Mouse (Mus musculus): ENCODE measurements at regions not wholly inside any gene's neighbourhood (a gene's known extent, or its start where the extent isn't known, plus 50 kb on each side); places are given as distances from the start of the nearest gene placed in this dataset.

GRCm38 (mm10) chr13:44328416-44328815 lies 400.9 kb upstream of the Jarid2 start:
- intact Hi-C loops (cut with DNase I): no loop called here
- DNase-seq (ENCODE audit: extremely low spot score in 1 of 2, low spot score in 2 of 2): no peak

DNA sequence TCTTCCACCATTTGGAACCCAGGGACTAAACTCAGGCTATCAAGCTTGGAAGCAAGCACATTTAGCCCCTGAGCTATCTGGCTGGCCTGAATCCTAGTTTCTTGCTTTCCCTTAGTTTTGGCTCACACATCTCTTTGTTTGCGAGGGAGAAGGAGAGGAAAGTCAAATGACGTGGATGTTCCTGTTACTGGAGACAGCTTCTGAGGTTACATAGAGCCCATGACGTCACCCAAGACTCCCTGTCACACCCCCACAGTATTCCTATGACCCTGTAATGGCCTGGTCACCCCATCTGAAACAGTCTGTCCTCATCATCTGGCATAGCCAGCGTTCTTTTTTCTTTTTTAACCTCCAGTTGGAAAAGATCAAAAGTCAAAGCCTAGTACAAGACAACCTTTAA lies 400.1 kb upstream of the Jarid2 start:
- intact Hi-C loops (cut with DNase I): no loop called here

GRCm38 (mm10) chr13:44329701-44330100 lies 399.6 kb upstream of the Jarid2 start:
- DNase-seq (ENCODE audit: extremely low spot score in 1 of 2, low spot score in 2 of 2): no peak
- intact Hi-C loops (cut with DNase I): no loop called here

More for the DNA sequence above, 400.1 kb upstream of the Jarid2 start:
- no peak for DNase-seq (ENCODE audit: extremely low spot score in 1 of 2, low spot score in 2 of 2)

DNA sequence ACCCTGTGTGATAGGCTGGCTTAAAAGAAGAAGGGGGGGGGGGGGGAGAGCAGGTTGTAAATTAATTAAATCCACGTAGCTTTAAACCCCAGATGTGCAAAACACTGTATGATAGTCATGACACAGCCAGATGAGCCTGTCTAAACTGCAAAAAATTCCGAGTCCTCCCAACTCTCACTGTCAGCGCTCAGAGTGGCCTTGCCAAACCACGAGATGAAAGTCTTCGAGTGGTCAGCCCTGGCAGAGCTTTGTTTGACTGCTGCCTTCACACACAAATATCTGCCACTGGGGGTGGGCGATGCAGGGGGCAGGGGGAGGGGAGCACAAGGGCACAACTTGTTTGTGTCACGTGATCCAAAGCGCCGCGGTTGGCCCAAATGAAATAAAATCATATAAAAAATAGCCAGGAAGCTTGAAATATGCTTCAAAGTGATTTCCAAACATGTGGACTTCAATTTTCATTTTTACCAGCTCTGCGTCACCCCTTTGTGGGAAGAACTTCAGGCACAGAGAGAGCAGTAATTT lies 396.5 kb upstream of the Jarid2 start:
- DNase-seq (ENCODE audit: extremely low spot score in 1 of 2, low spot score in 2 of 2): no peak
- intact Hi-C loops (cut with DNase I): no loop called here

GRCm38 (mm10) chr13:44339061-44339741 lies 390.1 kb upstream of the Jarid2 start:
- no peak for DNase-seq (ENCODE audit: extremely low spot score in 1 of 2, low spot score in 2 of 2)
- intact Hi-C loops (cut with DNase I): no loop called here

DNA sequence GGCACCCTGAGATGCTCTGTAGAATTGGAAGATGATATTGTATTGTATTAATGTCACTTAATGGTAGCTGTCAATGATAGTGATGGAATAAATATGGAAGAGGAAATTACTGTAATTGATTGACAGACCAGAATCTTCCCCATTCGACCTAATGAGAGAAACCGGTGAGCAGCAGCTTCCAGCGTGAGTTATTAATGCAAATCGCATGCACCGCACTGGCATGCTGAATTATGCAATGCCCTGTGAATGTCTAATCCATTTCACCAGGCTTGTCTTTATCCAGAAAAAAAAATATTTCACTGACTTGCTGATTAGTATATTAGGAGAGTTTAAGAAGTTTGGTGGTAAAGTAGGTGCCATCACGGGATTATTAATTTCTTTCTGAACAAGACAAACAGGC lies 384.2 kb upstream of the Jarid2 start:
- intact Hi-C loops (cut with DNase I): no loop called here
- no peak for DNase-seq (ENCODE audit: extremely low spot score in 1 of 2, low spot score in 2 of 2)

- DNase-seq (ENCODE audit: extremely low spot score in 1 of 2, low spot score in 2 of 2): no peak
- intact Hi-C loops (cut with DNase I): no loop called here
Measured at GRCm38 (mm10) chr13:44346636-44347035, 382.6 kb upstream of the Jarid2 start.

GRCm38 (mm10) chr13:44347662-44348061 lies 381.6 kb upstream of the Jarid2 start:
- intact Hi-C loops (cut with DNase I): no loop called here
- no peak for DNase-seq (ENCODE audit: extremely low spot score in 1 of 2, low spot score in 2 of 2)

GRCm38 (mm10) chr13:44353899-44354298 lies 375.4 kb upstream of the Jarid2 start:
- intact Hi-C loops (cut with DNase I): no loop called here
- DNase-seq (ENCODE audit: extremely low spot score in 1 of 2, low spot score in 2 of 2): no peak

DNA sequence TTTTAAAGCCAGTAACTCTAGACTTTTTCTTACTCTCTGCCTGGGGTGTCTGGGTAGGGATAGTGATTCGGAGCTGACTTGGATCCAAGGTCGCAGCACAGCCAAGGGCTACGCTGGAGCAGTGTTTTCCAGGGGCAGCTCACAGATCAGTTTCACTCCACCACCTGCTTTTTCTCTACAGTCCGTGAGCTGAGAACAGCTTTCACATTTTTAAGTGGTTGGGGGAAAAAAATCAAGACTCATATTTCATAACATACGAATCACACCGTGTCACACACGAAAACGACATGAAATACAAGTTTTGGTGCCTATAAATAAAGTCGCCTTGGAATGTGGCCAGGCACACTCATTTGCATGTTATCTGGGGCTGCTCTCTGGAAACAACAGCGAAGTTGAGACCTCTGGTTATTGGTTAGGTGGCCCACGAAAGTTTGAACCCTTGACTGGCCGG lies 373.5 kb upstream of the Jarid2 start:
- no peak for DNase-seq (ENCODE audit: extremely low spot score in 1 of 2, low spot score in 2 of 2)
- intact Hi-C loops (cut with DNase I): no loop called here

- intact Hi-C loops (cut with DNase I): no loop called here
- DNase-seq (ENCODE audit: extremely low spot score in 1 of 2, low spot score in 2 of 2): no peak
Measured at GRCm38 (mm10) chr13:44356981-44357380, 372.3 kb upstream of the Jarid2 start.

GRCm38 (mm10) chr13:44359344-44359743 lies 369.9 kb upstream of the Jarid2 start:
- intact Hi-C loops (cut with DNase I): no loop called here
- no peak for DNase-seq (ENCODE audit: extremely low spot score in 1 of 2, low spot score in 2 of 2)

DNA sequence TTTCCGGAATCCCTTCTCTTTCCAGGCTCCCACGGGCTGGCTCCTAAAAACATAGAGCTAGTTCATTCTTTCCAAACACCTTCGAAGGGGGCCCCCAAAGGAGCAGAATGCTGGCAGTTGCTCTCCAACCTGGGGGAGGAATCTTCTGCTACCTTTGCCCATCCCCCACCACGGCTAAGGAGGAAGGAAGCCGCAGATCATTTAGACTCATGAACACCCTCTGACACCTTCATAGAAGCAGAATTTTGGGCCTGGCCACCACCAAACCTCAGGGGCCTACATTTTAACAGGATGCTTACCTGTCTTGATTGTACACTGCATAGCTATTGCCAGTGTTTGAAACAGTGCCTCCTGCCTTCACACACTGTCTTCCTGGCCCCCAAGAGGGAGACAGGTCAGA lies 369.3 kb upstream of the Jarid2 start:
- no peak for DNase-seq (ENCODE audit: extremely low spot score in 1 of 2, low spot score in 2 of 2)
- intact Hi-C loops (cut with DNase I): no loop called here

DNA sequence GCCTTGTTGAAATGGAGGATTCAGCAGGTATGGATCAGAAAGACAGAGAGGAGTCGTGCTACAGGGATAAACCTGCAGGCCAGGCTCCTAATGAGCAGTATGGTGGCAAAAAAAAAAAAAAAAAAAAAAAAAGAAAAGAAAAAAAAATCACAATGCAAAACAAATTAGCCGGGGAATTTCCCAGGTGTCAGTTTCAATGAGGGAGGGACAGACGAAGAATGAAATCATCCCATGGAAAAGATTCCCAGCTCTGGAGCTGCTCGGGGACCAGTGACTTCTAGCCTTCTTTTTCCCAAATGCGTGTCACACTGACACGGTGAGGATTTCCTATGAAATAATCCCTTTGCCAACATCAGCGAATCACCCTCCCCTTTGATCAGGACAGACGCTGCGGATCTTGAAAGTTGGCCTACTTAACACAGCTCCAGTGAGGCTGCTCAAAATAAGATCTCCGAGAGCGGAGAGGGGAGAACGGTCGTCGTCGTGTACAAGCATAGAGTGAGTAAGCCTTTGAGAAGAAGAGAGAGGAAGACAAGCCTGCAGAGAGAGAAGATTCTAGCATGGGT lies 368.5 kb upstream of the Jarid2 start:
- intact Hi-C loops (cut with DNase I): no loop called here
- DNase-seq (ENCODE audit: extremely low spot score in 1 of 2, low spot score in 2 of 2): no peak

DNA sequence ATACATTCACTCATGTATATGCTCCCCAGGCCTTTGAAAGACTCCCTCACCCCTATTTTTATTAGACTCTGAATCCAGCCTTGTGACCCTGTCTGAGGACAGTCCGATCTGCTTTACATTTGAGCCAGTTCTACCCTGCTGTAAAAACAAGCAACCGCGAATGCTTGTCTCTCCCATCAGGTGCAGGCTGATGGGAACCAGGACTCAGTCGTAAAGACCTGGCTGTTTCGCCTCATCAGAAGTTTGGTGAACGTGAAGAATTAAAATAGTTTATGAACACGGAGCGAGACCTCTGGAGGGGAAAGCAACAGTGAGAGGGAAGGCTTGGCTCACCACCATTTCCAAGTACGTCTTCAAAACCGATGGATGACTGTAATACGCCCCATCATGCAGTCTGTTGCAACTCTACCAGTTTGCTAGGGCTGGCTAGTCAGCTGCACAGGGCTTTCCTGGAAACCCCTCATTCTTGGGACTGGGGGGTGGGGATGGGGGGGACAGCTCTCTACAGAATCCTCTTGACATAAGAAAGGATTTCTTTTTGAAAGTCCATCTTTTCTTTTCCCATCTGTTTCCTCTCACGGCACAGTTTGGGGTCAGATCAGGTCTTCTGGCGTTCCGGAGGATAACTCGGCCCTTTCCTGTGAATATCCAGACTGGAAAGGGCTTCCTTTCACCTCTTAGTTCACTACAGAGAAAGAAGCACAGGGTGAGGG lies 366.8 kb upstream of the Jarid2 start:
- intact Hi-C loops (cut with DNase I): no loop called here
- no peak for DNase-seq (ENCODE audit: extremely low spot score in 1 of 2, low spot score in 2 of 2)

DNA sequence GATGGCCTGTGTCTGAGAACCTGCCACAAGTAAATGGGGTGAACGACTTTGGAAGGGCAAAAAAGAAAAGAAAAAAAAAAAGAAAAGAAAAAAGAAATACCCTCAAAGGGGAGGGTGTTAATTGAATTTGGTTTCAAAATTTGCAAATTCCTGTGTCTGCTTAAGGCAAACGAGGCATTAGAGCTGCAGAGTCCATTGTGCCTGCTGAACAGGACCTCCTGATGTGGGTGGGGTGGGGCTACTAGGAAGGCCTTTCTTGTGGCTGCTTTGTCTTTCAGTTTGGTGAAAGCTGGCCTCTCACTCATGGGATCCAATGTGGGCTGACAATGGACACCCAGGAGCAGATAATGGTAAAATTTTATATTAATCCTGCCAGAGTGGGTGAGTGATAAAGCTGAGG lies 366.3 kb upstream of the Jarid2 start:
- intact Hi-C loops (cut with DNase I): no loop called here
- no peak for DNase-seq (ENCODE audit: extremely low spot score in 1 of 2, low spot score in 2 of 2)

DNA sequence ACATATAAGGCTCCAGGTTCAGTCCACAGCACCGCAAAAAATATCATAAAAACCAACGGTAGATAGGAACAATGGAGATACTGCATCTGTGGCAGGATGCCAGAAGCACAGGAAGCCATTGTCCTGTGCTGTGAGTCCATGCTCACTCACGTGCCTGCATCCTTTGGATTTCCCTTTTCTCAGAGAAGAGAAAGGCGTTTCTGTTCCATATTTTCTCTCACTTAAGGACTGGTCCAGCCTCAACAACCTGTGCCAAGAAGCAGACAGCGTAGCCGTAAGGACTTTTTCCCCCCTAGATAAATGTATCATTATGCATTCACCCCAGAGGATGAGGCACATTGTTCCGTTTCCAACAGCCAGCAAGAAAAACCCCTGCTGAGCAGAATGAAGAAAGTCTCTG lies 360.0 kb upstream of the Jarid2 start:
- DNase-seq (ENCODE audit: extremely low spot score in 1 of 2, low spot score in 2 of 2): no peak

GRCm38 (mm10) chr13:44372361-44372877 lies 356.9 kb upstream of the Jarid2 start:
- intact Hi-C loops (cut with DNase I): no loop called here

More for the DNA sequence above, 360.0 kb upstream of the Jarid2 start:
- intact Hi-C loops (cut with DNase I): no loop called here

DNA sequence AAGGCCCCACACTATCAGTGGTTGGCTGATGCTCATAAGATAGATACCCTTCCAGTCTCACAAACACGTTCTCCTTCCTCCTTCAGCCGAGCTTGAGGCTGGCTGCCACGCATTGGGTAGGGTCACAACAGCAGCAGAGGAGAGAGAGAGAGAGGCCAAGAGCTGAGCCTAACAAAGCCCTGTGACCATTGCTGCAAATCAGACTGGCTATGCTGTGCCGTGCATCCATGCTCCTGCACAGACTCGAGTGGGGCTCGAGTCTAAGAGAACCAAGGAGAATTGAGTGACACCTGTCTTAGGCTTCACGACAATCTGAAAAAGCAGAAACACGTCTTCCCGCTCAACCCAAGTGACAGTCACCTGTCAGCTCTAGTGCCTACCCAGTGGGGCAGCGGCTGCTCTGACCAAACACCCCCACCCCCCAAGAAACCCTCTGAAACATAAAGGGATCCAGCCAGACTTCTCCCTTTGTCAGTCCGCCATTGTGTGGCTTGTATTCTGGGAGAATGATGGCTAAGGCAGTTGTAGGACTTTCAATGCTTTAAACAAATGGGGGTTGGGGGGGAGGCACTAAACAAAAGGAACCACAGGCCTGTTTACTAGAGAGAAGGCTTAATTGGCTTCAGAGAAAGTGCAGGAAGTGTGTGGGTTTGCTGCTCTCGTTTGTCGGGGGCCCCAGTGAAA lies 353.7 kb upstream of the Jarid2 start:
- DNase-seq (ENCODE audit: extremely low spot score in 1 of 2, low spot score in 2 of 2): no peak
- intact Hi-C loops (cut with DNase I): no loop called here

More at GRCm38 (mm10) chr13:44372361-44372877, 356.9 kb upstream of the Jarid2 start:
- DNase-seq (ENCODE audit: extremely low spot score in 1 of 2, low spot score in 2 of 2): no peak

Data from left cerebral cortex, postnatal 10 days (tissue).